In the genomic region with DNA sequence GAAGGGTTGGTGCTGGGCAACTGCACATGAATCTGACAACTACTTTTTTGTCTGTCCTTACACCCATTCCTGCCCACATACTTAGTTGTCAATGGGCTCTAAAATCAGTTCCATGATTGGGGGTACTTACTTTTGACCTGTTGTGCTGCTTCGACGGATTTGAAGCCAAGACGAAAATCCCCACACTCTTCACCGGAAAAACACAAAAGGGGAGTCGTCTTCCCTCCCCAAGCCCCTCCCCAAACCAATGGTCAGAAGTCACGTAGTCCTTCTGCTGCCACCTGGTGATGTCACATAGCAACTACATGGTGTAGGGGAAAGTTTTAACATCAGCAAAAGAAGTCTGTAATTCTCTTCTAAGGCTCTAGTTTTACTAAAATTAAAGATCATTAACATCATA, we compare ENCODE assay signal across 8 mouse cellular contexts. TPM values are rescaled to one million over a fixed set of nuclear protein-coding genes. Genes with fewer than 3 reads are reported as not detected.
DNase-seq lines count a peak whose midpoint lies in the region; ATAC-seq and TF ChIP-seq lines count a peak whose summit lies in the region.

A gene (minus strand): TSS at position 218 of the 400 bp plus-strand sequence.

- TF ChIP-seq POLR2A in thymus, adult 2 months (IDR thresholded peaks at IDR 0.05; ENCODE audit: control insufficient read depth, extremely low read depth, insufficient read depth, low read length, poor library complexity) = no peak

- WGBS in limb, embryonic 11.5 days = 6% methylated on average over 6 of the region's 6 CpGs
- 4% methylated on average over 6 of the region's 6 CpGs for WGBS in midbrain, embryonic 12.5 days
- 6% methylated on average over 6 of the region's 6 CpGs for WGBS in thymus, adult 2 months

- no peaks in the 10 kb centered on the region for H3K4me1 ChIP-seq in limb, embryonic 11.5 days (ENCODE audit: control insufficient read depth, insufficient read depth, low read length)
- H3K4me1 ChIP-seq in midbrain, embryonic 12.5 days = no peaks in the 10 kb centered on the region
- H3K4me1 ChIP-seq in thymus, adult 2 months (replicated peaks; ENCODE audit: control insufficient read depth, insufficient read depth, low read length) = peaks cover 13% of the 10 kb centered on the region

- no peaks in the 10 kb centered on the region for H3K9me3 ChIP-seq in limb, embryonic 11.5 days (ENCODE audit: control insufficient read depth, low read length)
- no peaks in the 10 kb centered on the region for H3K9me3 ChIP-seq in midbrain, embryonic 12.5 days

- no peak within 1 kb of the TSS for H3K4me2 ChIP-seq in limb, embryonic 11.5 days (ENCODE audit: low read depth, severe bottlenecking)
- H3K4me2 ChIP-seq in midbrain, embryonic 12.5 days (replicated peaks) = peak within 1 kb of the TSS; percentile 26; the same call in 1 of the 2 replicates

- no peak for TF ChIP-seq CTCF in thymus, adult 2 months (IDR thresholded peaks at IDR 0.05; ENCODE audit: borderline replicate concordance, control insufficient read depth, extremely low read depth, insufficient read depth, low read length, poor library complexity)

- no peak within 1 kb of the TSS for H3K27ac ChIP-seq in limb, embryonic 11.5 days (replicated peaks; ENCODE audit: low read depth, low read length)
- H3K27ac ChIP-seq in midbrain, embryonic 12.5 days (replicated peaks) = no peak within 1 kb of the TSS
- H3K27ac ChIP-seq in thymus, adult 2 months (ENCODE audit: control insufficient read depth, insufficient read depth, low read length) = no peak within 1 kb of the TSS

- ATAC-seq in limb, embryonic 11.5 days (ENCODE audit: insufficient number of reproducible peaks, low FRiP score, low TSS enrichment, low read depth) = no peak
- ATAC-seq in midbrain, embryonic 12.5 days (ENCODE audit: low FRiP score, low read depth) = no peak

- H3K36me3 ChIP-seq in limb, embryonic 11.5 days (ENCODE audit: control insufficient read depth, insufficient read depth, low read length) = no peaks in the 10 kb centered on the region
- H3K36me3 ChIP-seq in midbrain, embryonic 12.5 days = no peaks in the 10 kb centered on the region
- no peaks in the 10 kb centered on the region for H3K36me3 ChIP-seq in thymus, adult 2 months (ENCODE audit: control insufficient read depth, insufficient read depth, low read length)

- H3K4me3 ChIP-seq in limb, embryonic 11.5 days (ENCODE audit: low read depth, low read length) = no peak within 1 kb of the TSS
- no peak within 1 kb of the TSS for H3K4me3 ChIP-seq in midbrain, embryonic 12.5 days
- H3K4me3 ChIP-seq in thymus, adult 2 months (ENCODE audit: control insufficient read depth, insufficient read depth, low read length) = no peak within 1 kb of the TSS

- peak; percentile 4 for DNase-seq in right cerebral cortex, adult 18-20 months
- DNase-seq in right cerebral cortex, adult 2 months (ENCODE audit: low spot score in 2 of 2) = no peak
- DNase-seq in c-Kit-positive CD71-negative TER-119-negative erythroid progenitor cells, embryonic 14.5 days (ENCODE audit: low read depth) = peak; percentile 25
- no peak for DNase-seq in gastrocnemius, postnatal 25 days
- DNase-seq in induced T-regulatory cell, adult 2 months (ENCODE audit: low read depth) = peak; percentile 63
- peak; percentile 47 for DNase-seq in limb, embryonic 11.5 days (ENCODE audit: low spot score)
- DNase-seq in thymus, adult 2 months = peak; percentile 56

- H3K9ac ChIP-seq in limb, embryonic 11.5 days (ENCODE audit: low read length) = no peak within 1 kb of the TSS
- no peak within 1 kb of the TSS for H3K9ac ChIP-seq in midbrain, embryonic 12.5 days (replicated peaks)

- no peaks in the 10 kb centered on the region for H3K27me3 ChIP-seq in limb, embryonic 11.5 days (ENCODE audit: control insufficient read depth, insufficient read depth, low read length)
- no peaks in the 10 kb centered on the region for H3K27me3 ChIP-seq in midbrain, embryonic 12.5 days
- no peaks in the 10 kb centered on the region for H3K27me3 ChIP-seq in thymus, adult 2 months (ENCODE audit: control insufficient read depth, insufficient read depth, low read length)

RNA-seq across cellular contexts. Expression of the gene that starts here (rescaled TPM):
- 10 to 100 TPM; 89.0 to 91.1 TPM for total RNA-seq in gastrocnemius, postnatal 25 days (2021)
- 141 and 143 TPM in 2 replicates for polyA plus RNA-seq in limb, embryonic 11.5 days (2014; fragmentation: Nextera tagmentation; extraction: Ambion mirVana)
- polyA plus RNA-seq in midbrain, embryonic 12.5 days (2016; fragmentation: Nextera tagmentation; extraction: Ambion mirVana) = 116 and 118 TPM in 2 replicates
- polyA plus RNA-seq in thymus, adult 2 months (2012; rRNA removed) = 72.6 and 82.4 TPM in 2 replicates

Comparison
In these comparisons a context has a peak if more than half of its experiments do, and no peak if none do; other contexts are left out.
1. DNase-seq: peak in right cerebral cortex, adult 18-20 months (single experiment), c-Kit-positive CD71-negative TER-119-negative erythroid progenitor cells, embryonic 14.5 days (single experiment), induced T-regulatory cell, adult 2 months (single experiment), limb, embryonic 11.5 days (single experiment) and thymus, adult 2 months (single experiment); none in right cerebral cortex, adult 2 months (0 of 2) and gastrocnemius, postnatal 25 days (single experiment).